Mouse (Mus musculus) embryonic fibroblast, embryonic 13.5 days (primary cell): ENCODE measurements around the gene Acpp.

ENCODE experiments used
- CTCF ChIP-seq: IDR thresholded peaks from 2 replicates; pipeline ENCODE4 v1.5.1; 2011; ENCODE audit warnings: mild to moderate bottlenecking, control low read depth, low read length, moderate library complexity, borderline replicate concordance; ENCODE audit not compliant: insufficient read depth
- POLR2A ChIP-seq: IDR thresholded peaks from 2 replicates; pipeline ENCODE4 v1.6.1; 2011; ENCODE audit warnings: low read depth, mild to moderate bottlenecking, control low read depth, low read length, moderate library complexity

- TF ChIP-seq CTCF: no peak
- TF ChIP-seq POLR2A: no peak
These were observed 32.0 kb downstream of the Acpp start for GRCm38 (mm10) chr9:104305333-104306111.
